Mouse (Mus musculus) olfactory bulb, adult 2 months (tissue): ENCODE measurements around the gene Gm44579.

Source experiments
- CTCF ChIP-seq: fragments of 200-500 bp; IDR thresholded peaks from 2 replicates; pipeline ENCODE4 v1.5.1; 2012; ENCODE audit warnings: low read depth, mild to moderate bottlenecking, low read length, moderate library complexity; ENCODE audit not compliant: insufficient read depth
- POLR2A ChIP-seq: fragments of 200-500 bp; IDR thresholded peaks from 2 replicates; pipeline ENCODE4 v1.6.1; 2012; ENCODE audit warnings: mild to moderate bottlenecking, low read depth, low read length, moderate library complexity; ENCODE audit not compliant: insufficient read depth

DNA sequence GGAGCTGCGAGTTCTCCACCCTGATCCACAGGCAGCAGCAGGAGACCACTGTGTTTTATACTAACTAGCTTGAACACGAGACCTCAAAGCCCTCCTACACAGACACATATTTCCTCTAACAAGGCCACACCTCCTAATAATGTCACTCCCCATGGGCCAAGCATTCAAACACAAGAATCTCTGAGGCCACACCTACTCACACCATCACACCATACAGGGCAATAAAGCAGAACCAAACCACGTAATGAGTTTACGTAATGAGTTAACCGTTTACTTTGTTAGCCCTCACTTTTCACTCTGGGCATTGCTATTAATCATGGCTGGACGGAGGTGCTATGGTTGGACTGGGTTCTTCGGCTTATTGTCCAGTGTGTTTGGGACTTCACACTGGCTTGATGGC lies 81.0 kb downstream of the Gm44579 start:
- TF ChIP-seq POLR2A (no peak), CTCF (no peak)
